Mouse (Mus musculus) right cerebral cortex, adult 18-20 months (tissue): ENCODE results near the gene Pde9a.

Source experiments
- DNase-seq: peaks from one replicate; pipeline ENCODE4 v3.0.0; 2022; ENCODE audit warnings: mixed read lengths

Gene Pde9a

DNA sequence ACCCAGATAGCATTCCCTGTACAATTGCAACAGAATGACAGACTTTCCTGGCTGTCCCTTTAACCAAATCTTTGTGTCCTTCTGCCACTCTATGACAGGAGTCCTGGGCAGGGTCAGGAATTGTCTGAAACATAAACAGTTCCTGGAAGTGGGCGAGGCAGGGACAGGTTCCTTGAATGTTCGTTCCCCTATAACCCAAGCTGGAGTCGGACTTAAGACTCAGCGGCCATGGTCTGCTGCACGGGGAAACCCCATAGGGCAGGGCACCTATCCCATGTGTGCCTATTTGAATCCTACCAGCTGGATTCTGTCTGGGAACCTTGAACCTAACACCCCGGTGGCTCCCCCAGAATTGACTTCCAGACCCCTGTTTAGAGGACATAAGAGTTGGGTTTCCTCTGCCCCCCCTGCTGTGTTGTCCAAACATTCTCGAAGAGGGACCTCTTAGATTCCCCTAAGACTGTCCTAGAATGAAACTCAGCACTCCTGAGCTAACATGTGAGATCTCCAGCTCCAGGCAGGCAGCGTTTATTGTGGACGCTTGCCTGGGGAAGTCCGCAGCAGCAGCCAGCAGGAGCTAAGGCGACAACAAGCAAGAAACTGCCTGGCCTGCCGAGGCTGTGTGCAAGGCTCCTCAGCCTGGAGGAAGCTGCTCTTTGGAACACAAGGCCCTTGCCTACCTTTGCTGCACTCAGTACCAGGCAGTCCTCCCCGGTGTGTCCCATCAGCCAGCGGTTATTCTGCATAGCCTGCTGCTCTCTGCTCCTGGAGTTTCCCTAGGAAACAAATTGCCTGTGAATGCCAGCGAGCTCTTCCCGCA is 48.2 kb downstream of the Pde9a start:
- no peak for DNase-seq

DNA sequence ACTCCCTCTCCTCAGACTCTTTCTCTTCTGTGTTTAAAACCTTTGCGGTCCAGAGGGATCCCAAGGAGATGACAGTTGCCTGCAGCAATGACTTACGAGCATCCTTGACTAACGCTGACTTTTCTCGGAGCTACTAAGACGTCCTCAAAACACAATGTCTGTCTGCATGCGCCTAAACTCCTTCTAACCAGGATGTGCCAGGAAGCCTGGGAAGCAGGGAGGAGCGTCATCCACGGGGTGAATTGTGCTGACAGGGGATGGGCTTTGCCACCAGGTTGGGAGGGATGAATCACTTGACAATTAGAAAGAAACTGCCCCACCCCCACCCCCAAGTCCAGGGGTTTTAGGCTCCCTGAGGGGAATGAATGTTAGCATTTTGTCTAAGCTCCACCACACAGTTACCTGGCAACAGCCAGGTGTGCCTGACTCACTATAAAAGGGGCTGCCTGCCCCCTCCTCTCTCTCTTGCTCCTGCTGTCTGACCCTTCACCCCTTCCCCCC is 48.9 kb downstream of the Pde9a start:
- DNase-seq = no peak

DNA sequence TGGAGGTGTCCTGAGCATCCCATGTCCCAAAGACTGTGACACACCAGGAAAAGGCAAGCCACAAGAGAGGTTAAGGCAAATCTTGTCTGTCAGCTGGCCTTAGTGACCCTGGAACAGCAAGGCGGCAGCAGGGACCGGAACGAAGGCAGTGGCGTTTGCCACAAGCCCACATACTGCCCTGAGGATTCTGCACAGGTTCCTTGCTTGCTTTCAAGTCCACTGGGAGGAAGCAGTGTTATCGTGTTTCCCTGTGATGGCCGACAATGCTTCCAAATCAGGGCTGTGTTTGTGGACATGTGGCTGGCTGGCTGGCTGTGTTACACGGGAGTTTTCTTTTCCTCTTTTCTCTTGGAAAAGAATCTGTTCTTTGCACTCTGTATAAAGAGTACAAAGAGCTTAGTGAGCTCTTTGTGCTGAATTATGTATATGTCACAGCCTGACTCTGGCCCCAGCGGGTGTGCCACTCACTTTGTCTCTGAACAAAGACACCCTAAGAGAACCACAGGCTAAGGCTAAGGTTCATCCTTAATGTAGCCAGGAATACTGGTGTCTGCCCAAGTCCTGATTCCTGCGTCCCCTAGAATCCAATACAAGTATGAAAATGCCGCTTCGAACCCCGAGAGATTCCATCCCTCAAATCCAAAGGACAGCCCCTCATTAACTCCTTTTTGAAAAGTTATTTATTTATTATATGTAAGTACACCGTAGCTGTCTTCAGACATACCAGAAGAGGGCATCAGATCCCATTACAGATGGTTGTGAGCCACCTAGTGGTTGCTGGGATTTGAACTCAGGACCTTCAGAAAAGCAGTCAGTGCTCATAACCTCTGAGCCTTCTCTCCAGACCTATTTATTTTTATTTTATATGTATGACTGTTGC is 50.2 kb downstream of the Pde9a start:
- no peak for DNase-seq

- no peak for DNase-seq
These were observed 50.9 kb downstream of the Pde9a start for GRCm38 (mm10) chr17:31436814-31437406.

- no peak for DNase-seq
These were observed 51.5 kb downstream of the Pde9a start for GRCm38 (mm10) chr17:31437482-31437881.

DNA sequence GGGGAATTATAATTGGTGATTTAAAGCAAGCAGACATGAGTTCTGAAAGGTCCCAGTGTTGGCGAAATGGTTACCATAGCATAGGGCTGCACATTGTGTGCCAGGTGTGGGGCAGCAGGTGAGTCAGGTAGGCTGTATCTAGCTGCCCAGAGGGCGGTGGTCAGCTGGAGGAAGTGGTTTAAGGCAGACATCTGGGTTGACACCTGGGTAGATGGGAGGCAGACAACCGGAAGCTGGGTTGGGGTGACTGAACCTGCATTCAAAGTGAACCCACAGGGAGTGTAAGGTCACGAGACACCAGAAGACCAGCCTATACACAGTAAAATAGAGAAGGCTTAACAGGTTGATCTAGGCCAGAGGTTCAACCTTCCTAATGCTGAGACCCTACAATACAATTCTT is 54.0 kb downstream of the Pde9a start:
- no peak for DNase-seq

DNA sequence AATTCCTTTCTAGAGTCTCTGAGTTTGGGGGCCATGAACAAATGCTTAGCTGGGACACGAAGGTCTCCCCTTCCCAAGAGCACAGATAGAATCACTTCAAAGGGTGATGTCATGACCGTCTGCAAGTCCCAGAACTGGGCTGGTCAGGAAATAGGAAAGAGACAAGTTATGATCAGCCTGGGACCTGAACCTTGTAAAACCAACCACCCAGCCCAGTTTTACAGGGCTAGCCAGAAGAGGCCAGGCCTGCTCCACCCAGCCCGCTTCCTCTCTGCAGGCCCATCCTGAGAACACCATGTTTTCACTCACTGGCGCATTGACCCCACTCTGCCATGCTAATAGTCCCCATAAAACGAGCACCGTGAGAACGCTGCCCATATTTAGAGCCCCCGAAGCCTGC is 56.5 kb downstream of the Pde9a start:
- DNase-seq = no peak

DNA sequence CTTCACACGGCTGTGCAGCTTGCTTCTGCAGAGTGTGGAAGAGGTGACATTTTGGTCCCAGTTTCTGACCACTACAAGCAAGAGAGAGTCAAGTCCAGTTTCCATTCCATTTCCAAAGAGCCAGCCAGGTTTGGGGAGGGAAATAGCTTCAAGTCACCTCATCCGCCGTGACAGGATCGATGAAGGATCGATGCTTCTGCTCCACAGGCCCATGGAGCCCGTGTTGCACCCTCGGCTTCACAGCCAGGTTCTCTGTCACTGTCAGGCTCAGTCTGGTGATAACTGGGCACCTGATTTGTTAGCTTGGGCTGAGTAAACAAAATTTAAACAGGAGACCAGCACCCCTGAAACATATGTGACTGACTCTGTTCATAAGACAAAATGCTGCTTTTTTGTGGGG is 58.2 kb downstream of the Pde9a start:
- no peak for DNase-seq

DNA sequence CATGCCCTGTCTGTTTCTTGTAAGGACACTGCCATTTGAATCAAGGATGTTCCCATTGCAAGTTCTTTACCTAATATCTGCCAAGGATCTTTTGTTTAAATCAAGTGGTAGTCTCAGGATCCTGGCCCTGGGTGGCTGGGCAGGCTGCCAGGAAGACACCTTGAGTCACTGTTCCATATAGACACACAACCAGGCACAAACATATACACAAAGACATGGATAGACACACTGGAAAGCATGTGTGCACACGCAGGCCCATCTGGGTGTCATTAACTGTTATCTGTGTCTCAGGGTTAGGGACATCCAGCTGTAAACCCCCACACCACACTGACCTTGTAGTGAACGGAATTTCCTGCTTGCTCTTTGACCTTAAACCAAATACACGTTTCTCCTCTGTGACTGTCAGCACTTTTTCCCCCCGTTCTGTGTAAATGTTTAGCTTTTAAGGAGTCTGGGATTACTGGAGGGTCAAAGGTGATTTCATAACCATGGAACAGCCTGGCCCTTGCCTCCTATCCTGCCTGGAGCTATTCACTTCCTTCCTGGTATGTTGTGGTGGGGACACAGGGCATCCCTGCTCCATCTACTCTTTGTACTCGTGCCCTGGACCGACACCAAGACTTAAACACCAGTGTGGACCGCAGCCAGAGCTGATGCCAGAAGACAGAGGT is 59.2 kb downstream of the Pde9a start:
- no peak for DNase-seq

DNA sequence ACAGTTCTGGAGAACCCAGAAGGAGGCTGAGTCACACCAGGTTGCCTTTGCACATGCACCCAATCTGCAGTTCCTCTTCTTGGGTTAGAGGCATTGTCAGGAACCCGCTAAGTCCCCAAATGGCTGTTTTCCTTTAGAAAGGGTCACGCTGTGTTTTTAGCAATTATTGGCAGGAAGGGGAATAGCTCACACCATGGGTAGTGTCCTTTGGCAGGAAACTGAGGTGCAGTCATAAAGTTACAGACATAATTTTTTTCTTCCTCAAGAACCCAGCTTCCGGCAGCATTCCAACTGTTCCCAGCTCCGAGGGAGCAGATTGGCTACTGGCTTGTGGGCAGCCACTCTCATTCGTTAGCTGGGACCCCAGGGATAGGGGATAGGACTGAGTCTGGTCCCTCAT is 61.8 kb downstream of the Pde9a start:
- DNase-seq = no peak

DNA sequence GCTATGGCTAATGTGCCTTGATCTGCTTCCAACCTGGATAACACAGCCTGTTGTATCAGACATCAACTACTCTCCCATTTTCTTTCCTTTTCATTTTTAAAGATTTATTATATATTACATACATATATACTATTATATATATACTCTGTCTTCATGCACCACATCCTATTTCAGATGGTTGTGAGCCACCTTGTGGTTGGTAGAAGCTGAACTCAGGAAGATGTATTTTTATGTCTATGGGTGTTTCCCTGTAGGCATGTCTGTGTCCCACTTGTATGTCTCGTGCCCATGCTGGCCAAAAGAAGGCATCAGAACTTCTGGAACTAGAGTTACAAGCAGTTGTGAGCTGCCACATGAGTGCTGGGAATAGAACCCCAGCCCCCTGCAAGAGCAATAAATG is 62.5 kb downstream of the Pde9a start:
- no peak for DNase-seq

GRCm38 (mm10) chr17:31450206-31450605 is 64.2 kb downstream of the Pde9a start:
- no peak for DNase-seq

GRCm38 (mm10) chr17:31451179-31451708 is 65.2 kb downstream of the Pde9a start:
- DNase-seq = peak; percentile 59

GRCm38 (mm10) chr17:31452816-31453215 is 66.8 kb downstream of the Pde9a start:
- no peak for DNase-seq

DNA sequence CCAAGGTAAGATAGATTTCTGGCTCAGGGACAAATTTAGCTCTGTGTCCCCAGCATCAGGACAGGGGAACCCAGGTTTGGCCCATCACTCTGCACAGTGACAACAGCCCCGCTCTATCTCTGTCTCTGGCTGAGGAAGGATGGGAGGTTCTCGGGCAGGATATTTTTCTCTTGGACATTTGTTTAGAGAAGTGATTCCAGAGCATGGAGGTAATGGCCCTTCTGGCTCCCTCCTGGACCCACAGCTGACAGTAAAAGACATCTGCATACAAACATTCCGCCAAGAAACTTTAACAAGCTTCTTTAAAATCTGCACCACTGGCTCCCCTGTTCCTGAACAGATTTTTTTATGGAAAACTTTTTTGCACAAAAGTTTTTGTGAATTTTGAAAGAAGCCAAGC is 67.5 kb downstream of the Pde9a start:
- DNase-seq = no peak

DNA sequence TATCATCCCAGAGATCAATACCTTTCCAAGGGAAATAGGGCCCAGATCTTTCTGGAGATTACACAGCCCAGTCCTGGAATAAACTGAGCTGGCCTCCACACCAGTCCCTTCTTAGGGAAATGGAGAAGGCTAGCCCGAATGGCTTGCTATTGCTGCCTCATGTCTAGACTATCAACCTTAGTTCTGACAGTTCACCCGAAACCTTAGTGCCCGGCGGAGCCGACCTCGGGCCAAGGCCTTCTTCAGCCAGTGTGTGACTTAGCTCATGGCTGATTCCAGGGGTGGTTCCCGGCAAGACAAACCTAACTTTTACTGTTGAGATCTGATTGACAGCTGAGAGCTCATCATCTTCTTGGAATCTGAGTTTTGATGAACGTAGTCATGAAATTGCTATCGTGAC is 68.0 kb downstream of the Pde9a start:
- no peak for DNase-seq

DNA sequence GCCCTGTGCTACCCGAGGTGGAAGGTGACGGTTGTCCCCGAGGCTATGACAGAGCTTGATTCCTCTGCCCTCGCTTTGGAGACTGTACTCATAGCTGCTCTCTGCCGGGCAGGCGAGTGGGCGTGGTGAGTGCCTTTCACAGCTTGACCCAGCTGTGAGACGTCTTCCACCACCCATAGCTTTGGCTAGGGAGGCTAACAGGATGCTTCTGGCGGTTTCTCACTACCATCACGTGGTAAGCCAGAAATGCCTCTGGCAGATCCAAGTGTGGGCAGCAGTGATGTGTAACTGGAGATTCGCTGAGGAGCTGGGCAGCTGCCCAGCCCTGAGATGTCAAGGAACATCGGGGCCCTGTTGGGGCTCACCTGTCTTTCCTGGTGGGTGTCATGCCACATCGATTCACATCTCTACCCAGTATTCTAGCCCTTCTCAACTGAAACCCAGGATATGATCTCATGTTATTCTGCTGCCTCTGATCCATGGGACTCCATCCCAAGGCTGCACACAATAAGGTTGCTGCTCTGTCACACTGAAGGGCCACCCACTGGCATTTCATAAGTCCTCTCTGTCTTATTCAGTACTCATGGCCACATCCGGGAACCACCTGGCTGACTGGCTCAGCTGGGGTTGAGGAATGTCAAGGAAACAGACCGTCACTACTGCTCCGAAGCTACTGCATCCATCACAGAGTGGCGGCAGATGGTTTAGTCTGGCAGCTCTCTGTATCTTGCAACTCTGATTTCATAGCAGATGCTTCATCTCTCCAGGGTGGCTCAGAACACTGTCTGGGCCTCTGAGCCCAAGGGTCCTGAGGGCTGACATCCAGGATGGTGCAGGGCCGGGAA is 70.9 kb downstream of the Pde9a start:
- peak; percentile 82 for DNase-seq

GRCm38 (mm10) chr17:31460416-31460815 is 74.4 kb downstream of the Pde9a start:
- no peak for DNase-seq

GRCm38 (mm10) chr17:31462506-31462905 is 76.5 kb downstream of the Pde9a start:
- no peak for DNase-seq

GRCm38 (mm10) chr17:31466854-31467253 is 80.8 kb downstream of the Pde9a start:
- no peak for DNase-seq

- no peak for DNase-seq
These were observed 82.5 kb downstream of the Pde9a start for GRCm38 (mm10) chr17:31468496-31468895.
